Mouse (Mus musculus): ENCODE measurements around the gene Bcl2l13.

GRCm38 (mm10) chr6:120807738-120808081 is 28.3 kb upstream of the Bcl2l13 start:
- TF ChIP-seq GATA1 (IDR thresholded peaks at IDR 0.05; ENCODE audit: low read length), result no peak
- no peak for TF ChIP-seq TAL1 (IDR thresholded peaks at IDR 0.05; ENCODE audit: low read length)

All from erythroblast, embryonic 14.5 days (primary cell).